Mouse (Mus musculus) gastrocnemius, adult 18-20 months (tissue): ENCODE results near the gene Gm3194. TPM values are rescaled to one million over a fixed set of nuclear protein-coding genes. Genes with fewer than 3 reads are reported as not detected.
"Not testable (repeated sequence)": the region's sequence is repeated elsewhere in the genome, so short reads cannot be mapped to it uniquely, and the experiment has no call there.

Source experiments
- DNase-seq: peaks from one replicate; pipeline ENCODE4 v3.0.0; 2021; ENCODE audit warnings: low spot score
- long read RNA-seq, 2 experiments: library from polyadenylated mRNA; stranded (forward); transcript quantifications; one replicate each; pipeline ENCODE4 v2.0.0; 2021
- total RNA-seq, 2 experiments: library from RNA; stranded (reverse); gene quantifications; 2 replicates each; pipeline ENCODE4 v1.2.3; 2021

Gene Gm3194
- under 1 TPM in 1 of 2 experiments, not detected in 1; 0.26 TPM for total RNA-seq
- long read RNA-seq, experiment 1, result 0 reads
- long read RNA-seq, experiment 2, result 0 reads

GRCm38 (mm10) chr14:5455367-5455766 lies at the start of gene Gm3194:
Gene Gm3194, minus strand, starts transcription at chr14:5455467.
- DNase-seq, result not testable (repeated sequence)

GRCm38 (mm10) chr14:5501374-5501773 lies 46.1 kb upstream of the Gm3194 start, which contains the start of gene Gm3488:
Gene Gm3488, plus strand, starts transcription at chr14:5501674.
- not testable (repeated sequence) for DNase-seq

GRCm38 (mm10) chr14:5483907-5484306 lies 28.6 kb upstream of the Gm3194 start, which contains the start of gene Gm3187:
Gene Gm3187, plus strand, starts transcription at chr14:5484207.
- DNase-seq, result not testable (repeated sequence)

- not testable (repeated sequence) for DNase-seq
Measured at GRCm38 (mm10) chr14:5477730-5478129, 22.5 kb upstream of the Gm3194 start, which contains the start of gene Gm8246. Gene Gm8246, minus strand, starts transcription at chr14:5477830.

GRCm38 (mm10) chr14:5460469-5460868 lies 5.2 kb upstream of the Gm3194 start:
- DNase-seq, result not testable (repeated sequence)

GRCm38 (mm10) chr14:5388949-5389348 lies 66.3 kb downstream of the Gm3194 start, which contains the start of gene Gm3500:
Gene Gm3500, minus strand, starts transcription at chr14:5389049.
- DNase-seq, result not testable (repeated sequence)

Other genes starting within 250 kb of the Gm3194 start
- gene Gm3526, start 194.9 kb downstream of the Gm3194 start, total RNA-seq, result not detected
- gene Gm3542, start 120.5 kb downstream of the Gm3194 start, total RNA-seq, result not detected
- gene Gm3500, start 66.4 kb downstream of the Gm3194 start, total RNA-seq, result not detected
- gene Gm8246, start 22.4 kb upstream of the Gm3194 start, total RNA-seq, result not detected
- not detected for gene Gm3187, start 28.7 kb upstream of the Gm3194 start, total RNA-seq
- gene Gm3488, start 46.2 kb upstream of the Gm3194 start, total RNA-seq, result not detected
- not detected for gene Gm3532, start 83.0 kb upstream of the Gm3194 start, total RNA-seq
- gene Gm8265, start 177.6 kb upstream of the Gm3194 start, total RNA-seq, result not detected
- not detected for gene Gm9603, start 232.0 kb upstream of the Gm3194 start, total RNA-seq